Mouse (Mus musculus) embryonic facial prominence, embryonic 15.5 days (tissue): Measurements from ENCODE around the gene Tsc22d3. TPM values are rescaled to one million over a fixed set of nuclear protein-coding genes. Genes with fewer than 3 reads are reported as not detected.
A peak's percentile ranks its signal among the peaks of the same experiment; 100 is the strongest.
"Not testable (repeated sequence)": the region's sequence is repeated elsewhere in the genome, so short reads cannot be mapped to it uniquely, and the experiment has no call there.

Experiments used
- ATAC-seq: fragments of 200-750 bp; cut with Nextera tagmentation; 2 replicates; pipeline ENCODE4 v1.8.0; 2017; ENCODE audit warnings: low read depth, moderate TSS enrichment; ENCODE audit not compliant: insufficient number of reproducible peaks, low FRiP score, low TSS enrichment
- H3K27ac ChIP-seq: fragments of 300-500 bp; sonication (generic); replicated peaks from 2 replicates; pipeline ENCODE4 v1.5.1; 2015; ENCODE audit warnings: mild to moderate bottlenecking, inconsistent platforms
- H3K27me3 ChIP-seq: fragments of 300-500 bp; sonication (generic); 2 replicates; pipeline ENCODE4 v1.6.1; 2015; ENCODE audit warnings: inconsistent platforms
- H3K36me3 ChIP-seq: fragments of 300-500 bp; sonication (generic); 2 replicates; pipeline ENCODE4 v1.6.1; 2015; ENCODE audit warnings: mild to moderate bottlenecking, inconsistent platforms
- H3K4me1 ChIP-seq: fragments of 300-500 bp; sonication (generic); 2 replicates; pipeline ENCODE4 v1.6.1; 2015; ENCODE audit warnings: inconsistent platforms
- H3K4me2 ChIP-seq: fragments of 300-500 bp; sonication (generic); replicated peaks from 2 replicates; pipeline ENCODE4 v1.6.1; 2015; ENCODE audit warnings: mild to moderate bottlenecking, inconsistent platforms
- H3K4me3 ChIP-seq: fragments of 300-500 bp; sonication (generic); replicated peaks from 2 replicates; pipeline ENCODE4 v1.5.1; 2015; ENCODE audit warnings: mild to moderate bottlenecking, inconsistent platforms
- H3K9ac ChIP-seq: fragments of 300-500 bp; sonication (generic); 2 replicates; pipeline ENCODE4 v1.6.1; 2015; ENCODE audit warnings: inconsistent platforms
- H3K9me3 ChIP-seq: fragments of 300-500 bp; sonication (generic); replicated peaks from 2 replicates; pipeline ENCODE4 v1.6.1; 2016; ENCODE audit warnings: inconsistent platforms
- WGBS: fragments of 180-500 bp; shearing (Covaris S2); methylation state at CpG from one replicate; pipeline ENCODE4 v1.1.7; 2015; 5-methylcytosine and 5-hydroxymethylcytosine counted together
- polyA plus RNA-seq: library from polyadenylated mRNA; unstranded; fragments of >200 nt; fragmentation: Nextera tagmentation; extraction: Ambion mirVana; gene quantifications from 2 replicates; pipeline ENCODE4 v1.2.1, GENCODE M21; 2015

The Tsc22d3 gene
- polyA plus RNA-seq, 1 experiment from 2014 or later, result 129 TPM

- H3K27me3 ChIP-seq, result peaks cover 13% of the 10 kb centered on the region
- WGBS, result 77% methylated on average over 4 of the region's 4 CpGs
- H3K27ac ChIP-seq, H3K4me3 ChIP-seq, ATAC-seq, H3K36me3 ChIP-seq, H3K9me3 ChIP-seq, H3K9ac ChIP-seq, H3K4me2 ChIP-seq: not testable (repeated sequence)
- peaks cover 15% of the 10 kb centered on the region; the same call in 1 of the 2 replicates for H3K4me1 ChIP-seq
Measured at GRCm38 (mm10) chrX:140508791-140509190, 91.7 kb downstream of the Tsc22d3 start.

- Histone ChIP-seq H3K9me3 (no peaks in the 10 kb centered on the region), H3K36me3 (no peaks in the 10 kb centered on the region), H3K4me3 (no peak overlapping the region), H3K27me3 (peaks cover 8% of the 10 kb centered on the region), H3K4me2 (no peak overlapping the region), H3K9ac (no peak overlapping the region), H3K27ac (no peak overlapping the region), H3K4me1 (peaks cover 15% of the 10 kb centered on the region; the same call in 1 of the 2 replicates)
- ATAC-seq, result no peak
- WGBS, result 71% methylated on average over 1 of the region's 1 CpGs
Measured at GRCm38 (mm10) chrX:140507377-140507776, 93.1 kb downstream of the Tsc22d3 start.

- Histone ChIP-seq H3K9ac (no peak overlapping the region), H3K4me1 (peaks cover 11% of the 10 kb centered on the region; the same call in 1 of the 2 replicates), H3K27me3 (peaks cover 4% of the 10 kb centered on the region; the same call in 1 of the 2 replicates), H3K27ac (no peak overlapping the region; the same call in 1 of the 2 replicates), H3K36me3 (no peaks in the 10 kb centered on the region), H3K9me3 (no peaks in the 10 kb centered on the region), H3K4me3 (no peak overlapping the region), H3K4me2 (no peak overlapping the region)
- ATAC-seq, result no peak
- WGBS, result 65% methylated on average over 6 of the region's 6 CpGs
Measured at GRCm38 (mm10) chrX:140506436-140507180, 93.9 kb downstream of the Tsc22d3 start.

- 0 out of 2 replicates have a peak, but pooled peaks cover 8% of the 10 kb centered on the region for H3K4me1 ChIP-seq
- peak overlapping the region; percentile 55 for H3K27ac ChIP-seq
- H3K27me3 ChIP-seq, result no peaks in the 10 kb centered on the region; the same call in 1 of the 2 replicates
- peak; percentile 80 for ATAC-seq
- H3K4me2 ChIP-seq, result no peak overlapping the region
- H3K4me3 ChIP-seq, result no peak overlapping the region
- H3K36me3 ChIP-seq, result no peaks in the 10 kb centered on the region
- 38% methylated on average over 15 of the region's 15 CpGs for WGBS
- H3K9me3 ChIP-seq, result no peaks in the 10 kb centered on the region
- no peak overlapping the region for H3K9ac ChIP-seq
Measured at GRCm38 (mm10) chrX:140505497-140506238, 94.8 kb downstream of the Tsc22d3 start.

GRCm38 (mm10) chrX:140503905-140504304 is 96.6 kb downstream of the Tsc22d3 start:
- Histone ChIP-seq H3K9ac (no peak overlapping the region), H3K9me3 (no peaks in the 10 kb centered on the region), H3K4me1 (no peaks in the 10 kb centered on the region), H3K36me3 (no peaks in the 10 kb centered on the region), H3K27ac (0 out of 2 replicates have a peak overlapping the region, but pooled peaks have one; percentile 17), H3K4me3 (no peak overlapping the region), H3K4me2 (no peak overlapping the region), H3K27me3 (no peaks in the 10 kb centered on the region; the same call in 1 of the 2 replicates)
- 15% methylated on average over 7 of the region's 7 CpGs for WGBS
- ATAC-seq, result no peak

GRCm38 (mm10) chrX:140501401-140502301 is 98.8 kb downstream of the Tsc22d3 start:
- Histone ChIP-seq H3K36me3 (no peaks in the 10 kb centered on the region), H3K27ac (no peak overlapping the region), H3K27me3 (no peaks in the 10 kb centered on the region), H3K4me1 (no peaks in the 10 kb centered on the region), H3K4me2 (no peak overlapping the region), H3K4me3 (no peak overlapping the region), H3K9ac (no peak overlapping the region), H3K9me3 (no peaks in the 10 kb centered on the region)
- no peak for ATAC-seq
- WGBS, result 60% methylated on average over 9 of the region's 9 CpGs

- H3K27ac ChIP-seq, result no peak overlapping the region
- H3K27me3 ChIP-seq, result no peaks in the 10 kb centered on the region
- no peaks in the 10 kb centered on the region for H3K9me3 ChIP-seq
- no peak overlapping the region for H3K9ac ChIP-seq
- H3K4me1 ChIP-seq, result no peaks in the 10 kb centered on the region
- H3K36me3 ChIP-seq, result no peaks in the 10 kb centered on the region
- H3K4me2 ChIP-seq, result no peak overlapping the region
- no peak overlapping the region for H3K4me3 ChIP-seq
- WGBS, result 70% methylated on average over 5 of the region's 5 CpGs
- ATAC-seq, result no peak
Measured at GRCm38 (mm10) chrX:140500306-140500705, 100.2 kb downstream of the Tsc22d3 start.

- WGBS, result 53% methylated on average over 4 of the region's 4 CpGs
Measured at GRCm38 (mm10) chrX:140498431-140498830, 102.0 kb downstream of the Tsc22d3 start.

GRCm38 (mm10) chrX:140494170-140494569 is 106.3 kb downstream of the Tsc22d3 start:
- no peaks in the 10 kb centered on the region for H3K36me3 ChIP-seq
- no peak overlapping the region for H3K4me2 ChIP-seq
- H3K4me3 ChIP-seq, result no peak overlapping the region
- no peaks in the 10 kb centered on the region for H3K4me1 ChIP-seq
- no peaks in the 10 kb centered on the region for H3K9me3 ChIP-seq
- WGBS, result 89% methylated on average over 6 of the region's 6 CpGs
- peaks cover 17% of the 10 kb centered on the region for H3K27me3 ChIP-seq
- H3K9ac ChIP-seq, result no peak overlapping the region
- H3K27ac ChIP-seq, result no peak overlapping the region
- ATAC-seq, result no peak

More at GRCm38 (mm10) chrX:140498431-140498830, 102.0 kb downstream of the Tsc22d3 start:
- not testable (repeated sequence) for H3K36me3 ChIP-seq, H3K4me3 ChIP-seq, H3K9ac ChIP-seq, H3K4me1 ChIP-seq, ATAC-seq, H3K4me2 ChIP-seq, H3K27ac ChIP-seq, H3K9me3 ChIP-seq, H3K27me3 ChIP-seq

- Histone ChIP-seq H3K27ac (no peak overlapping the region), H3K4me1 (no peaks in the 10 kb centered on the region), H3K27me3 (peaks cover 17% of the 10 kb centered on the region), H3K4me3 (no peak overlapping the region), H3K36me3 (no peaks in the 10 kb centered on the region), H3K4me2 (no peak overlapping the region), H3K9ac (no peak overlapping the region), H3K9me3 (no peaks in the 10 kb centered on the region)
- ATAC-seq, result no peak
- WGBS, result 64% methylated on average over 7 of the region's 7 CpGs
Measured at GRCm38 (mm10) chrX:140493527-140494029, 106.9 kb downstream of the Tsc22d3 start.
